9 mouse cellular contexts compared by ENCODE assay signal in the genomic region with DNA sequence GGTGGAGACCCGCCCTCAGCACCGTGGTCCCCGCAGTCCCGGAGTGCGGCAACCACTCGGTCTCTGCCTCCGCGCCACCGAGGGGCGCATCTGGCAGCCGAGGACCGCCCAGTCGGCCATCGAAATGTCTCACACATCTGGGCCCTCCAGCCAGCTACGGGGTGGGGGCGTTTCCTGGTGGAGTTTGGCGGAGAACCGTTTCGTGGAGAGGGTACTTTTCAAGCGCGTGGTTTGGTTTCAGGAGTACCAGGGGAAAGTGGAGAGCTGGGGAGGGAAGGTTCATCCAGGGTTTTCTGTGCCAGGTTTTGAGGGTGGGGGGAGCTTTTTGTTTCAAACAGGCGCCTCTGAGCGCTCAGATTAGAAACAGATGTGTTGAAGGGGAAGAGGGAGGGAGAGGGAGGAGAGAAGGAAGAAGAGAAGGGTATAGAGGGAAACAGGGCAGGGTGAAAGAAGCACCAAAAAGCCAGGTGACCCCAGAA. TPM values are rescaled to one million over a fixed set of nuclear protein-coding genes. Genes with fewer than 3 reads are reported as not detected.
DNase-seq lines count a peak whose midpoint lies in the region; ATAC-seq and TF ChIP-seq lines count a peak whose summit lies in the region.
"Had no signal": no experiment of that assay in that cellular context is flagged by ENCODE, and none has a peak within 500 bp of the region (broad histone marks: within the 10 kb centered on the region; RNA-seq: fewer than 3 reads in every experiment).

No protein-coding gene starts in this region.

- 3% methylated on average over 23 of the region's 23 CpGs for WGBS in cerebellum, adult 2 months
- under 1% methylated on average over 23 of the region's 23 CpGs for WGBS in limb, embryonic 10.5 days
- WGBS in neural tube, embryonic 12.5 days: 1% methylated on average over 23 of the region's 23 CpGs

- no peak for TF ChIP-seq POLR2A in cerebellum, adult 2 months (IDR thresholded peaks at IDR 0.05; ENCODE audit: borderline replicate concordance, insufficient read depth, low read length)

- H3K4me2 ChIP-seq in neural tube, embryonic 12.5 days (replicated peaks): peak overlapping the region; percentile 80

- ATAC-seq in neural tube, embryonic 12.5 days (ENCODE audit: low FRiP score, low read depth): peak; percentile 75
- no peak for ATAC-seq in CD4-positive, CD25-positive, alpha-beta regulatory T cell, adult 4 months

- peak overlapping the region; percentile 85 for H3K4me3 ChIP-seq in cerebellum, adult 2 months (replicated peaks; ENCODE audit: insufficient read depth, low read depth, low read length)
- peak overlapping the region; percentile 79 for H3K4me3 ChIP-seq in gastrocnemius, adult 2 months
- H3K4me3 ChIP-seq in limb, embryonic 10.5 days: peak overlapping the region; percentile 98
- H3K4me3 ChIP-seq in neural tube, embryonic 12.5 days: peak overlapping the region; percentile 63

- no peak for DNase-seq in cerebellum, adult 2 months
- DNase-seq in cerebellum, postnatal 36 days: no peak
- DNase-seq in right cerebral cortex, adult 18-20 months: peak; percentile 39
- DNase-seq in right cerebral cortex, postnatal 14 days: no peak
- DNase-seq in gastrocnemius, adult 2 months: peak; percentile 63
- DNase-seq in limb, embryonic 10.5 days (ENCODE audit: low spot score): peak; percentile 87

- H3K9me3 ChIP-seq in limb, embryonic 10.5 days (replicated peaks): no peaks in the 10 kb centered on the region
- no peaks in the 10 kb centered on the region for H3K9me3 ChIP-seq in neural tube, embryonic 12.5 days

- H3K27ac ChIP-seq in cerebellum, adult 2 months (ENCODE audit: insufficient read depth, low read length): peak overlapping the region; percentile 85
- peak overlapping the region; percentile 84 for H3K27ac ChIP-seq in gastrocnemius, adult 2 months
- peak overlapping the region; percentile 100 for H3K27ac ChIP-seq in limb, embryonic 10.5 days
- peak overlapping the region; percentile 83 for H3K27ac ChIP-seq in neural tube, embryonic 12.5 days

- H3K36me3 ChIP-seq in limb, embryonic 10.5 days: peaks cover 13% of the 10 kb centered on the region; the same call in 1 of the 2 replicates
- no peaks in the 10 kb centered on the region for H3K36me3 ChIP-seq in neural tube, embryonic 12.5 days

- intact Hi-C loops in gastrocnemius, adult 2 months (cut with DNase I): no loop called here

- H3K9ac ChIP-seq in neural tube, embryonic 12.5 days: peak overlapping the region; percentile 85

- no peaks in the 10 kb centered on the region for H3K27me3 ChIP-seq in cerebellum, adult 2 months (ENCODE audit: control insufficient read depth, insufficient read depth, low read length)
- H3K27me3 ChIP-seq in limb, embryonic 10.5 days (ENCODE audit: low read depth, poor library complexity, severe bottlenecking): 0 out of 2 replicates have a peak, but pooled peaks cover 4% of the 10 kb centered on the region
- H3K27me3 ChIP-seq in neural tube, embryonic 12.5 days (replicated peaks): peaks cover 4% of the 10 kb centered on the region; the same call in 1 of the 2 replicates

- no peak for TF ChIP-seq CTCF in cerebellum, adult 2 months (IDR thresholded peaks at IDR 0.05; ENCODE audit: borderline replicate concordance, insufficient read depth, low read depth, low read length)
- TF ChIP-seq CTCF in gastrocnemius, adult 2 months (IDR thresholded peaks at IDR 0.05): no peak

- no peaks in the 10 kb centered on the region; the same call in 1 of the 2 replicates for H3K4me1 ChIP-seq in cerebellum, adult 2 months (ENCODE audit: control insufficient read depth, insufficient read depth, low read length)
- peaks cover 36% of the 10 kb centered on the region for H3K4me1 ChIP-seq in limb, embryonic 10.5 days
- H3K4me1 ChIP-seq in neural tube, embryonic 12.5 days: peaks cover 23% of the 10 kb centered on the region

RNA-seq across cellular contexts. Expression of gene Clmp, which starts 0.7 kb away (rescaled TPM):
- 21.7 and 21.8 TPM in 2 replicates for polyA plus RNA-seq in cerebellum, adult 2 months (2012; rRNA removed)
- total RNA-seq in gastrocnemius, adult 2 months (2021): 1 to 10 TPM; 3.7 to 5.2 TPM
- polyA plus RNA-seq in limb, embryonic 10.5 days (2016; fragmentation: Nextera tagmentation; extraction: Ambion mirVana): 47.0 and 53.5 TPM in 2 replicates
- polyA plus RNA-seq in neural tube, embryonic 12.5 days (2016; fragmentation: Nextera tagmentation; extraction: Ambion mirVana): 61.1 and 65.3 TPM in 2 replicates
- polyA plus RNA-seq in CD4-positive, CD25-positive, alpha-beta regulatory T cell, adult 4 months (2017; shearing (Covaris generic)): under 1 TPM in 1 of 2 experiments, not detected in 1; 0.42 TPM

RNA-seq across cellular contexts. Expression of gene Gm21915, which starts 16.0 kb away (rescaled TPM):
- polyA plus RNA-seq in cerebellum, adult 2 months (2012; rRNA removed): not detected in 2 replicates
- total RNA-seq in gastrocnemius, adult 2 months (2021): not detected
- polyA plus RNA-seq in limb, embryonic 10.5 days (2016; fragmentation: Nextera tagmentation; extraction: Ambion mirVana): not detected in 2 replicates
- polyA plus RNA-seq in neural tube, embryonic 12.5 days (2016; fragmentation: Nextera tagmentation; extraction: Ambion mirVana): not detected in 2 replicates
- not detected for polyA plus RNA-seq in CD4-positive, CD25-positive, alpha-beta regulatory T cell, adult 4 months (2017; shearing (Covaris generic))
- total RNA-seq: heart, postnatal 36 days had no signal

Comparison
In these comparisons a context has a peak if more than half of its experiments do, and no peak if none do; other contexts are left out.
1. DNase-seq: peak in right cerebral cortex, adult 18-20 months (single experiment), gastrocnemius, adult 2 months (single experiment) and limb, embryonic 10.5 days (single experiment); none in cerebellum, adult 2 months (0 of 2), cerebellum, postnatal 36 days (0 of 2) and right cerebral cortex, postnatal 14 days (single experiment).
2. RNA of gene Clmp, which starts 0.7 kb away (polyA plus RNA-seq): 61.1 to 65.3 TPM in neural tube, embryonic 12.5 days, 47.0 to 53.5 TPM in limb, embryonic 10.5 days and 21.7 to 21.8 TPM in cerebellum, adult 2 months; 0.42 TPM in CD4-positive, CD25-positive, alpha-beta regulatory T cell, adult 4 months; every median in the first group is over 10 times any median in the second.
3. Peak in every context shown above with its lines, with median percentiles within 50 percentile points of each other: H3K27ac ChIP-seq and H3K4me3 ChIP-seq.